Mouse (Mus musculus): ENCODE measurements around the gene Dscam.

GRCm38 (mm10) chr16:97170513-97171081 is at the start of gene Dscam:
- TF ChIP-seq POLR2A (IDR thresholded peaks at IDR 0.05; ENCODE audit: insufficient read depth, low read length), result no peak
- no peak for TF ChIP-seq CTCF (IDR thresholded peaks at IDR 0.05; ENCODE audit: low read depth, low read length)
- TF ChIP-seq EP300 (IDR thresholded peaks at IDR 0.05; ENCODE audit: insufficient read depth, low read depth, low read length), result no peak
